Mouse (Mus musculus): ENCODE measurements around the gene Olfr30. TPM values are rescaled to one million over a fixed set of nuclear protein-coding genes. Genes with fewer than 3 reads are reported as not detected.

The Olfr30 gene
- not detected for polyA plus RNA-seq (2014; fragmentation: Illumina TruSeq; extraction: RNeasy Lipid Tissue Mini Kit (QIAGEN cat#74804); ENCODE audit: low read depth, low replicate concordance)

DNA sequence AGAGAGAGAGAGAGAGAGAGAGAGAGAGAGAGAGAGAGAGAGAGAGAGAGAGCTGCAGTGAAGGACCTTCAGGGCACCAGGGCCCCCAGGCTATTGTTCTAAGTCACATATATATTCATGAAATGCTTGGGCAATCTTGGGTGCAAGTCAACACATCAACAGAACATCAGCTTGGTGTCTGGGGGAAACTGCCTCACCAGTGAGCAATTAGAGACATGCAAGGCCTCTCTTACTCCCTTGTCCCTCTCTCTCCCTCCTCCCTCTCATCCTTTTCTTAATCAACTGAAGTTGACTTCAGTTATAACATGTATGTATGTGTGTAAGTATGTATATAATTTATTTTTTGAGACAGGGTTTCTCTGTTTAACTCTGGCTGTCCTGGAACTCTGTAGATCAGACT, at the start of gene Olfr30:
Gene Olfr30 (minus strand): TSS at position 101 of the 400 bp plus-strand sequence.

GRCm38 (mm10) chr11:58502472-58502871, 40.4 kb upstream of the Olfr30 start, which contains the start of gene Olfr331:
Olfr331 (minus strand) TSS chr11:58502572.

DNA sequence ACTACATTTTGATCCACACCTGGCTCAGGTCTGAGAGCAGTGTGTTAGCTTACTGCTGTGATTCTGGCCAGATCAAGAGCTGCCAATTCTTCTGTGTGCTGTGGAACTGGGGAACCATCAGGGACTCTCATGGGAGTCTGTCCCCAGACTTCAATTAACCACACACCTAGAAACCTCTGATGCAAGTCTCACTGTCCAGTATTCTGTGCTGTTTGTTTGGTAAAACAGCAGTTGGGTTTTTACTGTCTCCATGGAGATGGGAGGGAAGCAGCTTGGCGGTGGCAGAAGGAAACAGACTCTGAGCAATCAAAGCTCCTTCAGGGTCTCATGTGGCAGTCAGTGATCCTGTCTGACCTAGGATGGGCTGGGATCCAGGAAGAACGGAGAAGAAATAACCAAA, 30.4 kb upstream of the Olfr30 start, which contains the start of gene Olfr332:
Gene Olfr332 (minus strand): TSS at position 101 of the 400 bp plus-strand sequence.

DNA sequence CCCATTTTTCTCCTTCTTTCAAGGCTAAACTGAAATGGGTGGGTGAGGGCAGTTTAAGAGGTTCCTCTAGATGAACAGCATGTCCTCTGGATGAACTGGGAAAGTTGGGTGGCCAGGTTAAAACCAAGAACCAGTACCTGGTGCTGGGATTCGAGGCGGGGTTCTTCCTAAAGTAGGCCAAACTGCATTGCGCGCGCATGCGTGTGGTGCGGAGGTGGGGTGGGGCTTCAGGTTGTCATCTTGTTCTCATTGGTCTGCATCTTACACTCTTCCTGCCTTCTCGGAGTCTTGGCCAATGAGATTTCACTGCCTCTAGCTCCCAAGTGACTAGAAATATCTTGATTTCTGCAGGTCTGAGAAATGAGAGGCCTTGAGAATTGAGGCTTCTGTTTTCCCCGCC, 9.3 kb downstream of the Olfr30 start, which contains the start of gene Lypd9:
Gene Lypd9 (minus strand): TSS at position 165 of the 400 bp plus-strand sequence.

GRCm38 (mm10) chr11:58432259-58432658, 29.8 kb downstream of the Olfr30 start, which contains the start of gene Gm12253:
Gm12253 (plus strand) TSS chr11:58432559.

DNA sequence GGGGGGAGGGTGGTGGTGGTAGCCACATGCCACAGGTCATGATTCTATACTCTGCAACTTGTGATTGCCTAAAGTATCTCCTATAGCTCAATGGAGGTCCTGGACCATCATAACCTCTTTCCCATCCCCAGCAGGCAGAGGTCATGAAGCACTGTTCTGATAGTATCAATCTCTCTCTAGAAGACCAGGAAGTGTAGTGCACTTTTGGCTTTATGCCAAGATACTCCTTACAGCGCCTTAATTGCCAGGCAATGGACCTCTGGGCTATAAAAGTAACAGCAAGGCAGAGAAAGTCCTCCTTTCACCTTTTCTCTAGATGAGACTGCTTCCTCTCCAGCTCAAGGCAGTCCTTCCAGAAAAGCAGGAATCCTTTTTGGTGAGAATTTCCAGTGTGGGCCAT, 41.3 kb downstream of the Olfr30 start, which contains the start of gene 1810065E05Rik:
Gene 1810065E05Rik (plus strand): TSS at position 297 of the 400 bp plus-strand sequence.

Other genes starting within 250 kb of the Olfr30 start
- 1.3 TPM for gene 4930438A08Rik, start 187.5 kb downstream of the Olfr30 start, polyA plus RNA-seq (2014; fragmentation: Illumina TruSeq; extraction: RNeasy Lipid Tissue Mini Kit (QIAGEN cat#74804); ENCODE audit: low read depth, low replicate concordance)
- gene Zfp692, start 155.2 kb downstream of the Olfr30 start, polyA plus RNA-seq (2014; fragmentation: Illumina TruSeq; extraction: RNeasy Lipid Tissue Mini Kit (QIAGEN cat#74804); ENCODE audit: low read depth, low replicate concordance), result 29.2 TPM
- gene Zfp672, start 131.9 kb downstream of the Olfr30 start, polyA plus RNA-seq (2014; fragmentation: Illumina TruSeq; extraction: RNeasy Lipid Tissue Mini Kit (QIAGEN cat#74804); ENCODE audit: low read depth, low replicate concordance), result 53.2 TPM
- gene Sh3bp5l, start 131.5 kb downstream of the Olfr30 start, polyA plus RNA-seq (2014; fragmentation: Illumina TruSeq; extraction: RNeasy Lipid Tissue Mini Kit (QIAGEN cat#74804); ENCODE audit: low read depth, low replicate concordance), result 42.4 TPM
- gene Lypd8, start 83.2 kb downstream of the Olfr30 start, polyA plus RNA-seq (2014; fragmentation: Illumina TruSeq; extraction: RNeasy Lipid Tissue Mini Kit (QIAGEN cat#74804); ENCODE audit: low read depth, low replicate concordance), result 2,095 TPM
- not detected for gene 1810065E05Rik, start 41.2 kb downstream of the Olfr30 start, polyA plus RNA-seq (2014; fragmentation: Illumina TruSeq; extraction: RNeasy Lipid Tissue Mini Kit (QIAGEN cat#74804); ENCODE audit: low read depth, low replicate concordance)
- not detected for gene Gm12253, start 29.7 kb downstream of the Olfr30 start, polyA plus RNA-seq (2014; fragmentation: Illumina TruSeq; extraction: RNeasy Lipid Tissue Mini Kit (QIAGEN cat#74804); ENCODE audit: low read depth, low replicate concordance)
- 3.7 TPM for gene Lypd9, start 9.3 kb downstream of the Olfr30 start, polyA plus RNA-seq (2014; fragmentation: Illumina TruSeq; extraction: RNeasy Lipid Tissue Mini Kit (QIAGEN cat#74804); ENCODE audit: low read depth, low replicate concordance)
- gene Olfr332, start 30.3 kb upstream of the Olfr30 start, polyA plus RNA-seq (2014; fragmentation: Illumina TruSeq; extraction: RNeasy Lipid Tissue Mini Kit (QIAGEN cat#74804); ENCODE audit: low read depth, low replicate concordance), result 0.82 TPM
- gene Olfr331, start 40.3 kb upstream of the Olfr30 start, polyA plus RNA-seq (2014; fragmentation: Illumina TruSeq; extraction: RNeasy Lipid Tissue Mini Kit (QIAGEN cat#74804); ENCODE audit: low read depth, low replicate concordance), result not detected
- not detected for gene Olfr330, start 72.6 kb upstream of the Olfr30 start, polyA plus RNA-seq (2014; fragmentation: Illumina TruSeq; extraction: RNeasy Lipid Tissue Mini Kit (QIAGEN cat#74804); ENCODE audit: low read depth, low replicate concordance)
- gene Olfr329-ps, start 84.2 kb upstream of the Olfr30 start, polyA plus RNA-seq (2014; fragmentation: Illumina TruSeq; extraction: RNeasy Lipid Tissue Mini Kit (QIAGEN cat#74804); ENCODE audit: low read depth, low replicate concordance), result not detected
- gene Olfr328, start 93.4 kb upstream of the Olfr30 start, polyA plus RNA-seq (2014; fragmentation: Illumina TruSeq; extraction: RNeasy Lipid Tissue Mini Kit (QIAGEN cat#74804); ENCODE audit: low read depth, low replicate concordance), result not detected
- not detected for gene Olfr224, start 108.3 kb upstream of the Olfr30 start, polyA plus RNA-seq (2014; fragmentation: Illumina TruSeq; extraction: RNeasy Lipid Tissue Mini Kit (QIAGEN cat#74804); ENCODE audit: low read depth, low replicate concordance)
- not detected for gene Olfr325, start 115.5 kb upstream of the Olfr30 start, polyA plus RNA-seq (2014; fragmentation: Illumina TruSeq; extraction: RNeasy Lipid Tissue Mini Kit (QIAGEN cat#74804); ENCODE audit: low read depth, low replicate concordance)
- not detected for gene Olfr324, start 132.8 kb upstream of the Olfr30 start, polyA plus RNA-seq (2014; fragmentation: Illumina TruSeq; extraction: RNeasy Lipid Tissue Mini Kit (QIAGEN cat#74804); ENCODE audit: low read depth, low replicate concordance)
- gene 2210407C18Rik, start 153.8 kb upstream of the Olfr30 start, polyA plus RNA-seq (2014; fragmentation: Illumina TruSeq; extraction: RNeasy Lipid Tissue Mini Kit (QIAGEN cat#74804); ENCODE audit: low read depth, low replicate concordance), result not detected
- not detected for gene Olfr323, start 168.2 kb upstream of the Olfr30 start, polyA plus RNA-seq (2014; fragmentation: Illumina TruSeq; extraction: RNeasy Lipid Tissue Mini Kit (QIAGEN cat#74804); ENCODE audit: low read depth, low replicate concordance)
- gene Trim58, start 178.2 kb upstream of the Olfr30 start, polyA plus RNA-seq (2014; fragmentation: Illumina TruSeq; extraction: RNeasy Lipid Tissue Mini Kit (QIAGEN cat#74804); ENCODE audit: low read depth, low replicate concordance), result not detected
- not detected for gene Olfr322, start 196.5 kb upstream of the Olfr30 start, polyA plus RNA-seq (2014; fragmentation: Illumina TruSeq; extraction: RNeasy Lipid Tissue Mini Kit (QIAGEN cat#74804); ENCODE audit: low read depth, low replicate concordance)
- not detected for gene Olfr320, start 218.8 kb upstream of the Olfr30 start, polyA plus RNA-seq (2014; fragmentation: Illumina TruSeq; extraction: RNeasy Lipid Tissue Mini Kit (QIAGEN cat#74804); ENCODE audit: low read depth, low replicate concordance)
- gene Olfr319, start 236.9 kb upstream of the Olfr30 start, polyA plus RNA-seq (2014; fragmentation: Illumina TruSeq; extraction: RNeasy Lipid Tissue Mini Kit (QIAGEN cat#74804); ENCODE audit: low read depth, low replicate concordance), result not detected

Measured in adipose tissue, adult 10 weeks (tissue).